Mouse (Mus musculus) telencephalon, adult 2 months (tissue): ENCODE data around the gene Cfap58.

ENCODE experiments used
- DNase-seq: peaks from one replicate; pipeline ENCODE4 v3.0.0-alpha.2; 2011; ENCODE audit warnings: low read depth, low spot score

Cfap58 gene

GRCm38 (mm10) chr19:47978109-47978701 lies 40.7 kb downstream of the Cfap58 start:
- no peak for DNase-seq

GRCm38 (mm10) chr19:47979446-47979845 lies 42.0 kb downstream of the Cfap58 start:
- no peak for DNase-seq

- DNase-seq: no peak
Observed at GRCm38 (mm10) chr19:47980241-47980640, 42.8 kb downstream of the Cfap58 start.

- no peak for DNase-seq
Observed at GRCm38 (mm10) chr19:47985606-47986213, 48.2 kb downstream of the Cfap58 start.

- no peak for DNase-seq
Observed at GRCm38 (mm10) chr19:47987986-47988385, 50.5 kb downstream of the Cfap58 start.

GRCm38 (mm10) chr19:47988456-47988855 lies 51.0 kb downstream of the Cfap58 start:
- peak; percentile 40 for DNase-seq

- DNase-seq: no peak
Observed at GRCm38 (mm10) chr19:47988880-47989574, 51.6 kb downstream of the Cfap58 start.

GRCm38 (mm10) chr19:47989575-47989891 lies 52.1 kb downstream of the Cfap58 start:
- no peak for DNase-seq

GRCm38 (mm10) chr19:48001240-48001639 lies 63.8 kb downstream of the Cfap58 start:
- no peak for DNase-seq

GRCm38 (mm10) chr19:48001774-48002173 lies 64.3 kb downstream of the Cfap58 start:
- DNase-seq: no peak

- DNase-seq: no peak
Observed at GRCm38 (mm10) chr19:48008771-48009413, 71.4 kb downstream of the Cfap58 start.

- no peak for DNase-seq
Observed at GRCm38 (mm10) chr19:48009586-48010331, 72.3 kb downstream of the Cfap58 start.

- no peak for DNase-seq
Observed at GRCm38 (mm10) chr19:48020103-48020502, 82.6 kb downstream of the Cfap58 start.

GRCm38 (mm10) chr19:48021435-48021834 lies 84.0 kb downstream of the Cfap58 start:
- DNase-seq: peak; percentile 33

GRCm38 (mm10) chr19:48022763-48023162 lies 85.3 kb downstream of the Cfap58 start:
- no peak for DNase-seq

- no peak for DNase-seq
Observed at GRCm38 (mm10) chr19:48023726-48024125, 86.3 kb downstream of the Cfap58 start.

GRCm38 (mm10) chr19:48025366-48025765 lies 87.9 kb downstream of the Cfap58 start:
- DNase-seq: peak; percentile 42

GRCm38 (mm10) chr19:48026882-48027281 lies 89.4 kb downstream of the Cfap58 start:
- DNase-seq: no peak

- DNase-seq: peak; percentile 28
Observed at GRCm38 (mm10) chr19:48039554-48039953, 102.1 kb downstream of the Cfap58 start.

- DNase-seq: no peak
Observed at GRCm38 (mm10) chr19:48047315-48047714, 109.8 kb downstream of the Cfap58 start.

- no peak for DNase-seq
Observed at GRCm38 (mm10) chr19:48049361-48049760, 111.9 kb downstream of the Cfap58 start.

- DNase-seq: no peak
Observed at GRCm38 (mm10) chr19:48063289-48063688, 125.8 kb downstream of the Cfap58 start.
